Mouse (Mus musculus) adipose tissue, adult 10 weeks (tissue): ENCODE results near the gene Evpl. TPM values are rescaled to one million over a fixed set of nuclear protein-coding genes. Genes with fewer than 3 reads are reported as not detected.

Experiments used
- polyA plus RNA-seq: library from polyadenylated mRNA; stranded (reverse); fragments of 350-450 nt; fragmentation: Illumina TruSeq; extraction: RNeasy Lipid Tissue Mini Kit (QIAGEN cat#74804); gene quantifications from one replicate; pipeline ENCODE4 v1.2.3, GENCODE M21; 2014; ENCODE audit warnings: low read depth, low replicate concordance

Gene Evpl
- 2.0 TPM for polyA plus RNA-seq

GRCm38 (mm10) chr11:116237742-116238395 is at the start of gene Evpl:
Gene Evpl, minus strand, starts transcription at chr11:116238077.

DNA sequence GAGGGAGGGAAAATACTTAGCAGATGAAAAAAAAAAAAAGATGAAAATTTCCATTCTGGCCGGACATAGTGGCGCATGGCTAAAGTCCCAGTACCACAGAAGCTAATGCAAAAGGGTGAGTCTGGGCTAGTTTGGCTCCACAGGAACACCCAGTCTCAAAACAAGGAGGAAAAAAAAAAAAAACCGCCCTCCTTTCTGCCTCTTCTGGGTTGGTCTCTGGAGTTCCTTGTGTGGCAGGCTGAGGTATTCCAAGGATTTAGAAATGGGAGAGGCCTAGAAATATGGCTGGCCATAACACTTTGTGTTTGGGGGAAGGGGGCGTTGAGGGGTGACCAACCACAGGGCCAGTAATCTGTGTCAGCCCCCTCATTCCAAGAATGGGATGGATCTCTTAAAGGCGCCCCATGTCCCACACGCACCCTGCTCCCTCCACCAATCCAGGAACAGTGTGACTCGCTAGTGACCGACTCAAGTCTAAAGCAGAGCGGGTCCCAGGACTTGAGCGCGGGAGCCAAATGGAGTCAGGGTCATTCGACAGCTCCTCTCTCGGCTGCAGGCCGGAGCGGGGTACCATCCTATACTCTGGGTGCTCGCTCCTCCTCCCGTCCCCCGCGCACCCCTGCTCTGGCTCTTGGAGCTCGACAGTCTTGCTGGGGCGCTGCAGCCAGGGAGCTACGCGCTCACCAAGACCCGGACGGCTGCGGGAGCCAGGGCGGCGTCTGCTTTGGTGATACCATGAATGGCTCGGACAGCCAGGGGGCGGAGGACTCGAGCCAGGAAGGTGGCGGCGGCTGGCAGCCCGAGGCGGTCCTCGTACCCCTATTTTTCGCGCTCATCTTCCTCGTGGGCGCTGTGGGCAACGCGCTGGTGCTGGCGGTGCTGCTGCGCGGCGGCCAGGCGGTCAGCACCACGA is 43.1 kb upstream of the Evpl start, which contains the start of gene Galr2:
Gene Galr2, plus strand, starts transcription at position 189 of the 913 bp plus-strand sequence.

GRCm38 (mm10) chr11:116274045-116274666 is 36.3 kb upstream of the Evpl start, which contains the start of gene Srp68:
Gene Srp68, minus strand, starts transcription at chr11:116274217.

GRCm38 (mm10) chr11:116198639-116199531 is 39.0 kb downstream of the Evpl start, which contains the start of the genes Ten1 and Acox1:
Gene Ten1, plus strand, starts transcription at chr11:116198855.
Gene Acox1, minus strand, starts transcription at chr11:116199045.

Other genes with a start within 250 kb of the Evpl start
- 36.9 TPM for gene Galk1, start 225.4 kb downstream of the Evpl start, polyA plus RNA-seq
- 364 TPM for gene H3f3b, start 210.1 kb downstream of the Evpl start, polyA plus RNA-seq
- 20.0 TPM for gene Unk, start 207.8 kb downstream of the Evpl start, polyA plus RNA-seq
- gene Unc13d, start 160.1 kb downstream of the Evpl start, polyA plus RNA-seq: 1.3 TPM
- gene Wbp2, start 151.1 kb downstream of the Evpl start, polyA plus RNA-seq: 150 TPM
- gene Trim47, start 110.9 kb downstream of the Evpl start, polyA plus RNA-seq: 27.7 TPM
- 6.0 TPM for gene Trim65, start 106.9 kb downstream of the Evpl start, polyA plus RNA-seq
- 40.8 TPM for gene Mrpl38, start 99.2 kb downstream of the Evpl start, polyA plus RNA-seq
- gene Fbf1, start 69.9 kb downstream of the Evpl start, polyA plus RNA-seq: 39.1 TPM
- gene Ten1, start 39.2 kb downstream of the Evpl start, polyA plus RNA-seq: 46.2 TPM
- gene Acox1, start 39.0 kb downstream of the Evpl start, polyA plus RNA-seq: 213 TPM
- gene Srp68, start 36.1 kb upstream of the Evpl start, polyA plus RNA-seq: 58.9 TPM
- 1.4 TPM for gene Galr2, start 42.9 kb upstream of the Evpl start, polyA plus RNA-seq
- gene Exoc7, start 69.2 kb upstream of the Evpl start, polyA plus RNA-seq: 43.2 TPM
- 16.9 TPM for gene Foxj1, start 97.3 kb upstream of the Evpl start, polyA plus RNA-seq
- 13.9 TPM for gene Rnf157, start 175.0 kb upstream of the Evpl start, polyA plus RNA-seq
- 69.7 TPM for gene Ubald2, start 196.0 kb upstream of the Evpl start, polyA plus RNA-seq
- 7.1 TPM for gene Qrich2, start 228.2 kb upstream of the Evpl start, polyA plus RNA-seq